Mouse (Mus musculus): ENCODE results near the gene Ifi35. TPM values are rescaled to one million over a fixed set of nuclear protein-coding genes. Genes with fewer than 3 reads are reported as not detected.

Gene Ifi35
- polyA plus RNA-seq, 1 experiment, result 6.3 TPM

DNA sequence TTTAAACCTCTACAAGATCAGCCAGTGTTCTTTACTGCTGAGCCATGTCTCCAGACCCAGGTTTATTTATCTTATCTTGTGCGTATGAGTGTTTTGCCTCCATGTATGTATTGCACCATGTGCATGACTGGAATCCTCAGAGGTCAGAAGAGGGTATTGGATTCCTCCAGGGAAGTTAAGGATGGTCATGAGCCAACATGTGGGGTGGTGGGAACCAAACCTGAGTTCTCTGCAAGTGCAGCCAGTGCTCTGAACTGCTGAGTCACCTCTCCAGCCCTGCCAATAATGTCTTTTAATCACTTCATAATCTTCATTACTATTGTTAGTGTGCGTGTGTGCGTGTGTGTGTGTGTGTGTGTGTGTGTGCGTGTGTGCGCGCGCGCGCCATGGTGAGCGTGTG is 3.3 kb downstream of the Ifi35 start:
- no peak overlapping the region for H3K4me3 ChIP-seq (replicated peaks; ENCODE audit: insufficient read depth, low read depth, low read length)
- 91% methylated on average over 10 of the region's 10 CpGs for WGBS
- no peaks in the 10 kb centered on the region for H3K4me1 ChIP-seq (ENCODE audit: control insufficient read depth, insufficient read depth, low read length)
- TF ChIP-seq POLR2A (IDR thresholded peaks at IDR 0.05; ENCODE audit: borderline replicate concordance, insufficient read depth, low read length) (no peak), CTCF (IDR thresholded peaks at IDR 0.05; ENCODE audit: borderline replicate concordance, insufficient read depth, low read depth, low read length) (no peak)
- DNase-seq, result no peak
- no peaks in the 10 kb centered on the region for H3K27me3 ChIP-seq (ENCODE audit: control insufficient read depth, insufficient read depth, low read length)
- H3K27ac ChIP-seq (ENCODE audit: insufficient read depth, low read length), result no peak overlapping the region

GRCm38 (mm10) chr11:101452093-101452774 is 4.0 kb downstream of the Ifi35 start:
- TF ChIP-seq POLR2A (IDR thresholded peaks at IDR 0.05; ENCODE audit: borderline replicate concordance, insufficient read depth, low read length) (no peak), CTCF (IDR thresholded peaks at IDR 0.05; ENCODE audit: borderline replicate concordance, insufficient read depth, low read depth, low read length) (no peak)
- Histone ChIP-seq H3K27me3 (ENCODE audit: control insufficient read depth, insufficient read depth, low read length) (no peaks in the 10 kb centered on the region), H3K4me3 (replicated peaks; ENCODE audit: insufficient read depth, low read depth, low read length) (no peak overlapping the region), H3K4me1 (ENCODE audit: control insufficient read depth, insufficient read depth, low read length) (no peaks in the 10 kb centered on the region), H3K27ac (ENCODE audit: insufficient read depth, low read length) (no peak overlapping the region)
- DNase-seq, result no peak
- whole genome bisulfite sequencing, result 76% methylated on average over 10 of the region's 10 CpGs

GRCm38 (mm10) chr11:101454702-101455101 is 6.5 kb downstream of the Ifi35 start:
- H3K4me3 ChIP-seq (replicated peaks; ENCODE audit: insufficient read depth, low read depth, low read length), result no peak overlapping the region
- no peaks in the 10 kb centered on the region for H3K4me1 ChIP-seq (ENCODE audit: control insufficient read depth, insufficient read depth, low read length)
- H3K27me3 ChIP-seq (ENCODE audit: control insufficient read depth, insufficient read depth, low read length), result no peaks in the 10 kb centered on the region
- DNase-seq, result no peak
- TF ChIP-seq CTCF (IDR thresholded peaks at IDR 0.05; ENCODE audit: borderline replicate concordance, insufficient read depth, low read depth, low read length) (no peak), POLR2A (IDR thresholded peaks at IDR 0.05; ENCODE audit: borderline replicate concordance, insufficient read depth, low read length) (no peak)
- H3K27ac ChIP-seq (ENCODE audit: insufficient read depth, low read length), result no peak overlapping the region
- WGBS, result 15% methylated on average over 6 of the region's 6 CpGs

DNA sequence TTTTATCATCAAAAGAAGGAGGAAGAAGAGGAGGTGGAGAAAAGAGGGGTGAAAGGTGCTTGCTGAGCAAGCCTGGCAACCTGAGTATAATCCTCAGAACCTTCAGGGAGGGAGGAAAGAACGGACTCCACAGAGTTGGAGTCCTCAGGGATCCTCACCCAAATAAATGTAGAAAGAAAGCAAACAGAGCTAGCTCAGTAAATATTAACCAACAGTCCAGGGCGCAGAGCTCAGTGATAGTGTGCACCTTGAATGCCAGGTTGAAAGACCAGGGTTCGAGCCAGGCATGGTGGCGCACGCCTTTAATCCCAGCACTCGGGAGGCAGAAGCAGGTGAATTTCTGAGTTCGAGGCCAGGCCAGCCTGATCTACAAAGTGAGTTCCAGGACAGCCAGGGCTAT is 7.4 kb downstream of the Ifi35 start:
- WGBS, result 91% methylated on average over 7 of the region's 7 CpGs
- DNase-seq, result no peak
- no peaks in the 10 kb centered on the region for H3K4me1 ChIP-seq (ENCODE audit: control insufficient read depth, insufficient read depth, low read length)
- no peak overlapping the region for H3K27ac ChIP-seq (ENCODE audit: insufficient read depth, low read length)
- no peak for TF ChIP-seq POLR2A (IDR thresholded peaks at IDR 0.05; ENCODE audit: borderline replicate concordance, insufficient read depth, low read length)
- no peak for TF ChIP-seq CTCF (IDR thresholded peaks at IDR 0.05; ENCODE audit: borderline replicate concordance, insufficient read depth, low read depth, low read length)
- no peaks in the 10 kb centered on the region for H3K27me3 ChIP-seq (ENCODE audit: control insufficient read depth, insufficient read depth, low read length)
- H3K4me3 ChIP-seq (replicated peaks; ENCODE audit: insufficient read depth, low read depth, low read length), result no peak overlapping the region

DNA sequence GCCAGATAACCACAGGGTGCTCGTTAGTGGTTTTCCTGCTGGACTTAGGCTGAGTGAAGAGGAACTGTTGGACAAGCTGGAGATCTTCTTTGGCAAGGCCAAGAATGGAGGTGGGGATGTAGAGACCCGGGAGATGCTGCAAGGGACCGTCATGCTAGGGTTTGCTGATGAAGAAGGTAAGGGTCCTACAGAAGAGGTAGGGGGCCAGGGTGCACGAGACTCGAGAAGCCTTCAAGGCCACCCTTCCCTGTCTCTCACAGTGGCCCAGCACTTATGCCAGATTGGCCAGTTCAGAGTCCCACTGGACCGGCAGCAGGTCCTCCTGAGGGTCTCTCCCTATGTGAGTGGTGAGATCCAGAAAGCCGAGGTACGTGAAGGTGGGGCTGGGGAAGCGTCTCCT is 9.4 kb downstream of the Ifi35 start:
- H3K27me3 ChIP-seq (ENCODE audit: control insufficient read depth, insufficient read depth, low read length), result no peaks in the 10 kb centered on the region
- DNase-seq, result no peak
- H3K4me1 ChIP-seq (ENCODE audit: control insufficient read depth, insufficient read depth, low read length), result no peaks in the 10 kb centered on the region
- H3K4me3 ChIP-seq (replicated peaks; ENCODE audit: insufficient read depth, low read depth, low read length), result no peak overlapping the region
- TF ChIP-seq CTCF (IDR thresholded peaks at IDR 0.05; ENCODE audit: borderline replicate concordance, insufficient read depth, low read depth, low read length), result no peak
- no peak for TF ChIP-seq POLR2A (IDR thresholded peaks at IDR 0.05; ENCODE audit: borderline replicate concordance, insufficient read depth, low read length)
- H3K27ac ChIP-seq (ENCODE audit: insufficient read depth, low read length), result no peak overlapping the region
- WGBS, result 81% methylated on average over 9 of the region's 9 CpGs

- Histone ChIP-seq H3K4me3 (replicated peaks; ENCODE audit: insufficient read depth, low read depth, low read length) (no peak overlapping the region), H3K27ac (ENCODE audit: insufficient read depth, low read length) (no peak overlapping the region), H3K27me3 (ENCODE audit: control insufficient read depth, insufficient read depth, low read length) (no peaks in the 10 kb centered on the region), H3K4me1 (ENCODE audit: control insufficient read depth, insufficient read depth, low read length) (no peaks in the 10 kb centered on the region)
- WGBS, result 88% methylated on average over 12 of the region's 12 CpGs
- no peak for DNase-seq
- no peak for TF ChIP-seq CTCF (IDR thresholded peaks at IDR 0.05; ENCODE audit: borderline replicate concordance, insufficient read depth, low read depth, low read length)
- no peak for TF ChIP-seq POLR2A (IDR thresholded peaks at IDR 0.05; ENCODE audit: borderline replicate concordance, insufficient read depth, low read length)
Observed at GRCm38 (mm10) chr11:101458217-101458616, 10.0 kb downstream of the Ifi35 start.

GRCm38 (mm10) chr11:101459716-101460115 is 11.5 kb downstream of the Ifi35 start:
- H3K4me1 ChIP-seq (ENCODE audit: control insufficient read depth, insufficient read depth, low read length), result no peaks in the 10 kb centered on the region
- H3K27ac ChIP-seq (ENCODE audit: insufficient read depth, low read length), result no peak overlapping the region
- H3K27me3 ChIP-seq (ENCODE audit: control insufficient read depth, insufficient read depth, low read length), result no peaks in the 10 kb centered on the region
- DNase-seq, result no peak
- 58% methylated on average over 6 of the region's 6 CpGs for WGBS
- no peak overlapping the region for H3K4me3 ChIP-seq (replicated peaks; ENCODE audit: insufficient read depth, low read depth, low read length)
- TF ChIP-seq POLR2A (IDR thresholded peaks at IDR 0.05; ENCODE audit: borderline replicate concordance, insufficient read depth, low read length) (no peak), CTCF (IDR thresholded peaks at IDR 0.05; ENCODE audit: borderline replicate concordance, insufficient read depth, low read depth, low read length) (no peak)

DNA sequence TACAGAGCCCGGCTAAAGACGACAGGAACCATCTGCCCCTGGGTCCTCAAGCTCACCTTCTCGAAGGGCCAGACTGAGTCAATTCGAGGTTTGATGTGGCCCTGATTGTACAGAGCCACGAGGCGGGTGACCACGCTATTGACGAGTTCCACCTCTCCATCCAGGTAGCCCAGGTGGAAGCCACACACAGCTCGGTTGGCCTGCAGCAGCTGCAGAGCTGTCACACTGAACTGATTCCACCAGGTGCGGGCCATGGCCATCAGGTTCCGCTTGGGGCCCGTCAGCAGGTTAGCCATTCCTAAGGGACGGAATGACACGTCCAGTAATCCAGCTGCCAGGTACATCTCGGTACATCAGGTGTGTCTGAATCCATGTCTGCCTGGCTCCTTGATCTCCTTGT is 12.1 kb downstream of the Ifi35 start:
- Histone ChIP-seq H3K27ac (ENCODE audit: insufficient read depth, low read length) (no peak overlapping the region), H3K4me1 (ENCODE audit: control insufficient read depth, insufficient read depth, low read length) (no peaks in the 10 kb centered on the region), H3K4me3 (replicated peaks; ENCODE audit: insufficient read depth, low read depth, low read length) (no peak overlapping the region), H3K27me3 (ENCODE audit: control insufficient read depth, insufficient read depth, low read length) (no peaks in the 10 kb centered on the region)
- DNase-seq, result no peak
- WGBS, result 91% methylated on average over 15 of the region's 15 CpGs
- TF ChIP-seq CTCF (IDR thresholded peaks at IDR 0.05; ENCODE audit: borderline replicate concordance, insufficient read depth, low read depth, low read length) (no peak), POLR2A (IDR thresholded peaks at IDR 0.05; ENCODE audit: borderline replicate concordance, insufficient read depth, low read length) (no peak)

Data from cerebellum, adult 2 months (tissue).